Mouse (Mus musculus) monocyte, adult 5-6 weeks (primary cell): ENCODE measurements at regions not wholly inside any gene's neighbourhood (a gene's known extent, or its start where the extent isn't known, plus 50 kb on each side); places are given as distances from the start of the nearest gene placed in this dataset.
A peak's percentile ranks its signal among the peaks of the same experiment; 100 is the strongest.

Experiments used
- ATAC-seq: fragments of 153-309, 156-312 bp; replicated peaks from 2 replicates; pipeline ENCODE4 v1.8.0; 2017; ENCODE audit warnings: mild to moderate bottlenecking; ENCODE audit not compliant: low TSS enrichment, insufficient number of reproducible peaks, severe bottlenecking, poor library complexity, low FRiP score

- ATAC-seq = no peak
Observed at GRCm38 (mm10) chr2:160421216-160421911, 54.5 kb upstream of the Mafb start.

- ATAC-seq = no peak
Observed at GRCm38 (mm10) chr2:160424491-160424890, 57.6 kb upstream of the Mafb start.

DNA sequence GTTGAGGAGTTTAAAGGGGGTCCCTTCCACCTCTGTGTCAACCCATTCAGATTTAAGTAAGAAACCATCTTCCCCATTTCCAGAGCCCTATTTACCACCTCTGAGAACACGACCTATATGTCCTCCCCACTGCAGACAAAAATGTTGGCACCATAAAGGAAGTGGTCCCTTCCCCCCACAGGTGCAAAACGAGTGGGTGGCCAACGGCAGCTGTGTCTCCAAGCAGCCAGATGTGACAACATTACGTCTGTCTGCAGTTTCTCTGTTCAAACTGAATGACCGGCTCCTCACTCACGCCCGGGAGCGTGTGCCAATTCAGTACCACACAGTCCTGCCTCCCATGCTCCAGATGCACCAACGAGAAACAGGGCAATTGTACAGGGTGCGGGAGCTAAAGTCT lies 60.6 kb upstream of the Mafb start:
- no peak for ATAC-seq

GRCm38 (mm10) chr2:160433252-160433651 lies 66.4 kb upstream of the Mafb start:
- ATAC-seq = no peak

GRCm38 (mm10) chr2:160434701-160435100 lies 67.8 kb upstream of the Mafb start:
- ATAC-seq = no peak

DNA sequence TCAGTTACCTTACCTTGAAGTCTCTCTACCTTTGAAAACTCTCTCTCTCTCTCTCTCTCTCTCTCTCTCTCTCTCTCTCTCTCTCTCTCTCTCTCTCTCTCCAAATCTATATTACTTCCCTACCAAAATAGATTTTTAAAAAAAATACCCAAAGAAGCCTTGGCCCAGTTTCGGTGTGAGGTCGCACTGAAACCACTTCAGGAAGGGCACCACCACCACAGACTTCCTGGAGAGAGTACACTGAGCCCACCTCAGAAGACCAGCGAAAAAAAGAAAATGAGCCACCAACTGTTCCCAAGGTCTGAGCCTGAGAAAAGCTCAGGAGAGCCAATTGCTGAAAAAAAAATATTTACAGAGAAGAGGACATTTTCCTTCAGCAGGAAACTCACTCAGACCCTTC lies 68.8 kb upstream of the Mafb start:
- ATAC-seq = no peak

GRCm38 (mm10) chr2:160439028-160439427 lies 72.2 kb upstream of the Mafb start:
- no peak for ATAC-seq

DNA sequence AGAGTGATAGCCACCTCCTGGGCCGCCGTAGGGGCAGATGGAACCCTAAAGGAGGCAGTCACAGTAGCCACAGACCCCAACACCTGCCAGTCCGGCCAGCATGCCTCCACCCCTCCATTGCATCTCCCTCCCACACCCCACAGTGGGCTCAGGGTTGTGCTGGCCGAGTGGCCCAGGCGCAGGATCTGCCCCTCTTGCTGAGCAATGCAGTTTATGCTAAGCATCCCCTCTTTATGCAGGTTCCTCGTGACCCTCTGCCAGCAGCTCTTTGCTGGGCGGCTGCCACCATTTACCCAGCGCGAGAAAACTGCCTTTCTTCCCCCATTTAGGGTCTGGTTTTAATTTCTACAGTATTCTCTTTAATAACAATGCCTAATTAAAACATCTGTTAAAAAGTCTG lies 73.4 kb upstream of the Mafb start:
- ATAC-seq = no peak

- ATAC-seq = no peak
Observed at GRCm38 (mm10) chr2:160451057-160451456, 84.2 kb upstream of the Mafb start.

DNA sequence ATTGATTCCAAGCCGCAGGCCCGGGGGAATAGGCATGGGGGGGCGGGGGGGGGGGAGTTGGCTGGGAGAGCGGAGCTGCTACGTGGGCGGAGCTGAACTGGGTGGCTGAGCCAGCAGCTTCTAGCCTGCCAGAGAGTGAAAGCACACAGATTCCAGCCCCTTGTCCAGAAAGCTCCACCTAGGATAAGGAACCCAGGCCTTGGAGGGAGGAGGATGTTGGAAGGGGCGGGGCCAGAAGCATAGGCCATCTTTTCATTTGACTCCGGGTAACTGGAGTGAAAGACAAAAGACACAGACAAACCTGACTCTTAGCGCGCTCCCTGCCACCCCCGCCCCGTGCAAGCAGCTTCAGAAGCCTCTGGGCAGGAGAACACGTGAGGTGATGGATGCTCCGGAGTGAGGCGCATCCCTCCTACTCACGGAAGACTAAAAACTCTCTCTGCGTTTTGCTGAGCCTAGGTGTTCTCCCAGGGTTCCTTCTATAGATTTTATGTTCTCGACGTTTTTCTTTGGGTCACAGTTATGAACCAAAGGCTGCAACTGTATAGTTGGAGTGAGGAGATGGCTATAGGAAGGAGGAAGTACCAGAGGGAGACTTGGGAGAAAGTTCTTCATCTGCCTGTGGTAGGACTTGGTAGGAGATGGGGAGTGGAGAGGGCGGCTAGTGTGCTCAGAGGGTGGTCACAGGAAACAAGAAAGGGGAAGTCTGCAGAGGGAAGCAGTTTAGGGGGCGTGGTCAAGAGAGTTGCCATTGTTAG lies 84.8 kb upstream of the Mafb start:
- ATAC-seq = peak; percentile 81

DNA sequence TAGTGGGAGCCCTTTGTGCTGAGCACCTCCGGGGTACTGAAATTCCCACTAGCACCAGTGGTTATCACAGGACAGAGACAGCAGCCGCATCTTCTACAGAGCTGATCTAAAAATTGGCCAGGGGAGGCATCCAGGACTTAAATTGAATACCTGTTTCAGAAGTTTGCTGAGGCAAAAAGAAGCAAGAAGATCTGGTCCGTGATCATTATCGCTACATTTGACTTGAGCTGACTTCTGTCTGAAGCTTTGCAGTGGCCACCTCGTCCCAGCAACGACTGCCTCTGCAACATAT lies 85.3 kb upstream of the Mafb start:
- ATAC-seq = no peak

DNA sequence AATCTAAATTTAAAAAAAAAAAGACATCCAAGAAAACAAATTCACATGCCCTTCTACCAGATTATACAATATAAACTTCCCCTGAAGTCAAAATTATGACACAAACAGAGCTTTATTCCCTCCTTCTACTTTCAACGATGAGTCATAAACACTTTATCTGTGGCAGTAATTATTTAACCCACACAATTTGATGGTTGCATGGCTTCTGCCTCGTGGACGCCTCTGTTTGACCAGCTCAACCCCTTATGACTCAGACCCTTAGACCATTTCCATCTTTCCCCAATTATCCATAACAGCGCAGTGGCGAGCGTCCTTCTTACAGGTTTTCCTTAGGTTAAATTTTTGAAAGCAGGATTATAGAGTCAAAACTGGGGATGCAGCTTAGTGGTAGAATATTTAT lies 85.9 kb upstream of the Mafb start:
- ATAC-seq = no peak

DNA sequence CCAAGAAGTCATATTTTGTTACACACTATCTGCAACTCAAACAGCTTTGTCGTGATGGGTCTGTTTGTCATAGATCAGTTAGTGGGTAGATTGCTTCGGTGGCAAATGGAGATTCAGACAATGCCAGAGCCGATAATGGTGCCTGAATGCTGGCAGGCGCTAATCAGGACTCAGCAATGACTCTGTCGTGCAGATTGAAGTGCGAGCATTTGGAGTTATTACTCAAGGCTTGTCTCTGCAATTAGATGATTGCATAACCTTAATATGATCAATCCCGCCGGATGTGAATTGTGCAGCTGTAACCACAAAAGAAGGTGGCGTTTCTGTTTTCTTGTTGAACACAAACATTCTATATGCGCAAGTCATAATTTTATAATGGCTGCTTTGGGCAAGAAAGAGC lies 88.8 kb upstream of the Mafb start:
- ATAC-seq = no peak

DNA sequence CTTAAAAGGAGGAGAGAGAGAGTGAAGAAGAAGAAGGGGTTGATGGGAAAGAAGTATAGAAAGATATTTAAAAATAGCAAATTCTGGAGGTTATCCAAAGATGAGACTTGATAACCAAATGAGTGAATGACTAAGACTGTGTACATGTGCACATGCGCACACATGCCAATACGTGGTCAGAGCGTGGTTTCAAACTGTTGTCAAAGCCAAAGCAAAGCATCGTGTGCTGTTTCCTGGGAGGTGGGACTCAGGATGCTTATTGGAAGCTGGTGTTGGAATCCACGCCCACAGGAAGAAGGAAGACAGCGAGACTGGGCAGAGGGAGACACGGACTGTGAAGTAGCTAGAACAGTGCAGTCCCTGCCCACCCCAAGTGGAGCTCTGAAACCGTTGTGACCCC lies 89.8 kb upstream of the Mafb start:
- ATAC-seq = no peak

- no peak for ATAC-seq
Observed at GRCm38 (mm10) chr2:160471561-160471960, 104.7 kb upstream of the Mafb start.

GRCm38 (mm10) chr2:160476181-160476580 lies 109.3 kb upstream of the Mafb start:
- no peak for ATAC-seq

DNA sequence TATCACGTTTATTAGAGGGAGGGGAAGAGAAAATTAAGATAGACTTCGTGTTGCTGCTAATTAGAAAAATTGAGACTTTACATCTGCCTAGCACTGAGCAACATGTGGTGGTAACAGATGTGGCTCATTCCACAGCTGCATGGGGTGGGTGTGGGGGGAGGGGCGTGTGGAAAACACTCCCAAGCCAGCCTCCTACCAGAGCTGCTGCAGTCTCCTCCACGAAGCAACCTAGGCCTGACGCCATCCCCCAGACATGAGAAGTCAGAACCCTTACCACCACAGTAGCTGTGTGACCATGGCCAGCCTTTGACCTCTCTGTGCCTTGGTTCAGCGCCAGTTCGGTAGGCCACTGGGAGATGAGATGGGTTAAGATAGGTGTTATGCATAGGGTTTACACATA lies 112.4 kb upstream of the Mafb start:
- ATAC-seq = no peak

DNA sequence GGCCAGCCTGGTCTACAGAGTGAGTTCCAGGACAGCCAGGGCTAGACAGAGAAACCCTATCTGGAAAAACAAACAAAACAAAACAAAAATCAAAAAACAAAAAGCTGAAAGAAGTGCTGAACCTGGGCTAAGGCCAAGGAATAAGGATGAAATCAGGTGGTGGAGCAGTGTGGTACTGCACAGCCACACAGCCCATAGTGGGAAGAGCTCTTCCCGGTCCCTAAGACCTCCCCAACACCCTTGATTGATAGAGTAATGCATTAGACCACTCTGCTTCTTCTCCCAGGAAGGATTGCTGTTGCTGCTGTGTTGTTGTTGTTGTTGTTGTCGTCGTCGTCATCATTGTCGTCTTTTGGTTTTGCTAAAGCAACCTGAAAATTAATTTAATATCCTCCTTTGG lies 118.2 kb upstream of the Mafb start:
- no peak for ATAC-seq

GRCm38 (mm10) chr2:160485515-160485914 lies 118.7 kb upstream of the Mafb start:
- no peak for ATAC-seq

DNA sequence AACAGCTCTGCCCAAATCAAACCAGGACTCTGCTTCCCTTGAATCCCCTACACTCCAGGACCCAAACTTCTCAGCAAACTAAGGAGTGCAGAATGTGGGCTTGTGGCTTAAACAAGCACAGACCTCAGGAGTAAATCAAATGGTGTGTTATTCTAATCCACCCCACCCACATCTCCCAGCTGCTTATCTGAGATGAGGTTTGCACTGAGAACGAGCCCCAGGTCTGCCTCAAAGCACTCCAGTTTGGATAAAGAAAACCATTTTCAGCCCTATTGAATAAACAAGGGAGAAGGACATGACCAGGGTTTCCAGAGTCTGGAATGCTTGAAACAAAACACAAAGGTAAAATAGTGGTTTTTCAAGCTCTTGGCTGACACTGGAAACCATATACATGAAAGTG lies 132.9 kb upstream of the Mafb start:
- no peak for ATAC-seq

DNA sequence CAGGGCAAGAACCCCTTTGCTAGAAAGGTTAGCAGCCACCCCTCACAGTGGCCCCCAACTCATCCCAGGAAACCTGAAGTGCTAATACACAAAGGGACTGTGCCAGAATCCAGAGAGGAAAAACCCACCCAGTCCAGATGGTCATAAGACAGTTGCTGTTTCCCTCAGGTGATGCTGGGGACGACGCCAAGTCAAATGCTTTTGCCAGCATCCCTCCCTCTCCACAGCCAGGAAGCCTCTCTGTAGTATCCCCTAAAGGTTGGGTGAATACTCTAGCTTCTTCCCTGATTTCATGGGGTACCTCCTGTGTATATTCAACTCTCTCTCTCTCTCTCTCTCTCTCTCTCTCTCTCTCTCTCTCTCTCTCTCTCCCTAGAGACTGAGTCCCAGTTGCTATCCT lies 136.0 kb upstream of the Mafb start:
- no peak for ATAC-seq
